Mouse (Mus musculus) neutrophil, adult 5-6 weeks (primary cell): ENCODE results near the gene Pdzd7. TPM values are rescaled to one million over a fixed set of nuclear protein-coding genes. Genes with fewer than 3 reads are reported as not detected.
"Not testable (repeated sequence)": the region's sequence is repeated elsewhere in the genome, so short reads cannot be mapped to it uniquely, and the experiment has no call there.

Experiments used
- ATAC-seq: fragments of 151-379, 151-347 bp; 2 replicates; pipeline ENCODE4 v1.8.0; 2017; ENCODE audit warnings: mild to moderate bottlenecking, moderate TSS enrichment; ENCODE audit not compliant: insufficient number of reproducible peaks, poor library complexity, low FRiP score, severe bottlenecking; ENCODE audit errors: extremely low read depth
- total RNA-seq: library from RNA; stranded (forward); fragments of 200-1000 nt; gene quantifications from 2 replicates; pipeline ENCODE4 v1.2.3, GENCODE M21; 2017

The Pdzd7 gene
- total RNA-seq, 1 experiment from 2014 or later: not detected

DNA sequence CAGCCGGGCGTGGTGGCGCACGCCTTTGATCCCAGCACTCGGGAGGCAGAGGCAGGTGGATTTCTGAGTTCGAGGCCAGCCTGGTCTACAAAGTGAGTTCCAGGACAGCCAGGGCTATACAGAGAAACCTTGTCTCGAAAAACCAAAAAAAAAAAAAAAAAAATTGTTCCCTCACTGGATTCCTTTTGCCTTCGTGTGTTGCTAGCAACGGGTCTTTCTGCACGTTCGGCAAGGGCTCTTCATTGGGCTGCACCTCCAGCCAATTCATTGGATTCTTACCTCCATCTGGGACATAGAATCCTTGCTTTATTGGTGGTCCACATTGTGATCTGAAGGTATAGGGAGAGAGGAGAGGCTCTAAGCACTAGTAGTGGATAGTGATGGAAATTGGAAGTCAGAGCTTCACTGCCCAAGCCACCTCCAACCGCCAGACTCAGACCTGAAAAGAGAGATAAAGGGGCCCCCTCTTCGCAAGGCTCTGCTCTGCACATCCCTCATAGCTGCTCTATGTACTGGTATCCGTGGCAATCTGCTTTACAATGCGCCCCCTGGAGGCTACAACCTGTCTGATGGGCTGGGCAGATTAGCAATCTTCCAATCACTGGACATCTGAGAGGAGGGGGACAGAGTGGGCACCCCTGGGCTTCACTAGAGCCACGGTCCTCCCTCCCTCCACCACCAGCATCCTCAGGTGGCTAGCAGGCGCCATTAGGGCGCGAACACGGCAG, 18.2 kb upstream of the Pdzd7 start:
- ATAC-seq: peak; percentile 80

DNA sequence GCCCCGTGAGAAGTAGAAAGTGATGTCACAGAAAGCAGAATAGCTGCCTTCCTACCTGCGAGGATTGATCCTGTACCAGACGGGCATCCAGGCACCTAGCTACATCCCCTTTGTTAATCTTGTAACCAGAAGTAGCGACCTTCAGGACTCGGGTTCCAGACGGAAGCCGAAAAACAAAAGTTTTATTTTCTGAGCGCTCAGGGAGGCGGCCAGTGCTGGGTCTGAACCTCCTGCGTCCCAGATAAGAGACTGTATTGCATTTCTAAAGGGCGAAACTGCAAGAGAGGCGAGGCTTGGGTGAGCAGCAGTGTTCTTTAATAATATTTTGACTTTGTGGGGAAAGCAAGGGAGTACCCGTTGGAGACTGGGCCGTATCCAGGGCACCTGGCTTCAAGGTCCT, 13.3 kb upstream of the Pdzd7 start:
- ATAC-seq: no peak

DNA sequence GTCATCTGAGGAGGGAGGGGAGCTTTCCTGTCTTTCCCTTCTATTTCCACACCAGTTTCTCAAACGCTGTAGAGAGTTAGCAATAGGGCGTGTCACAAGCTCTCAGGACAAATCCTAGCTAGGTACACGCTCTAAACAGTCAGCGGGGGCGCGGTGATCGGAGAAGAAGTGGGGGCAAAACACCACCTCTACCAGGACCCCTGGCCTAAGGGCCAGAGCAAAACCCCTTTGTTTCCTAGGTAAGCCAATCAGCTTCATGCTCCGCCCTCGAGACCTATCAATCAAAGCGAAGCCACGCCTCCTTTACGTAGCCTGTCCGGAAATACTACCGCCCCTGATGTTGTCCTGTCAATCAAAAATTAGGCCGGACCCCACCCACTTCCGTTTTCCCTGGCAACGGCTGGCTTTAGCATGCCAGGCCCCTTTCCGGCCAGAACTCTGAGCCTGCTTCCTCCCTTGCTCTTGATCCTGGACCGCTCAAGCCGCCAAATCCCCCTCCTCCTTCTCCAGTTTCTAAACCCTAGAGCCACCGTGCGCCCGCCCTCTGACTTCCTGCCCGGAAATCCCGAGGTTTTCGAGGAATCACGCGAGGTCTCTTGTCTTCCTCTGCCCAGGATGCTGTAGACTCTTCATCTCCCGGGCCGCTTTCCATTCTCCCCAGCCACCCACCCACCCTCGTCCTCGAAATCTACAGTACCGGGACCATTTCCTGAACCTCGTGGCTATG, 12.8 kb upstream of the Pdzd7 start:
- peak; percentile 92 for ATAC-seq

DNA sequence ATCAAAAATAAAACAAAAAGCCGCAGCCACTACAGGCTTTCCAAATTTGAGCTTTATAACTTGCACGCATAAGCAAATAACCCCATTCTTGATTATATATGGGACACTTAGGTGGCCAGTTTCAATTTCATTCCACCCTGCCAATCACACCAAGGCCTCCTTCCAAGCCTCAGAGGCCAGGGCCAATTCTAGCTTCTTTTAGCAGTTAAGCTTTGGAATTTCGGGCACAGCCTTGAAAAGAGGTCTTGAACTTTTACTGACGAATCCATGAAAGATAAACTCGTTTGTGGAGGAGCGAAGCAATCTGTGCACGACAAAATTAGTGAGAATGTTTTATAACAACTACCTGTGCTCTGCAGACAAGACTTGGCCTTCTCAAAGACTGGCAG, 12.2 kb upstream of the Pdzd7 start:
- ATAC-seq: no peak

DNA sequence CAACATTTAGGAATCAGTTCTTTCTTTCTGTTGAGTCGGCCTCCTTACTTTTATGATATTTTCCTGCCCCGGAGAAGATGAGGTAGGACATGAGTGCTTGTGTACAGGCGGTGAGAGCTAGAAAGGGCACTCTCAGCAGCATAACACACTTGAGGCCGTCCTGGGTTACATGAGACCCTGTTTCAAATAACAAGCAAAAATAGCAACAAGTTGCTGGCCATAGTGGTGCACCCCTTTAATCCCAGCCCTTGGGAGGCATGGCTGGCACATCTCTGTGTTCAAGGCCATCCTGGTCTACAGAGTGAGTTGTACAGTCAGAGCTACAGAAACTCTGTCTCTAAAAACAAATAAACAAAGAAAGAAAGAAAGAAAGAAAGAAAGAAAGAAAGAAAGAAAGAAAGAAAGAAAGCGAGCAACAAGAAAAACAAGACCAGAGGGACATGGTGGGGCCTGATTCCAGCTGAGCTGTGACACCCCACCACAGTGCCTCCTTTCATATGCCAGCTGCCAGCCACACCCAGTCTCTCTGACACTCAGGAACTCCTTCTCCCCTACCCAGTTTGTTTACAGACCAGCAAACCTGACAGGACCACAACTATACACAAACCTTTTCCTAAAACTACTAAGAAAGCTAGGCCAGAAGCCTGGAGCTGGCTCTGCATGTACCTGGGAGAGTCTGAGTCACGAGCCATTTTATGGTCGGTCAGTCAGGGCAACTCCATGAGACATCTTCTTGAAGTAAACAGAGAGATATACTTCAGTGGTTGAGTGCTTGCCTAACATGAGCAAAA, 11.6 kb upstream of the Pdzd7 start:
- ATAC-seq: no peak

DNA sequence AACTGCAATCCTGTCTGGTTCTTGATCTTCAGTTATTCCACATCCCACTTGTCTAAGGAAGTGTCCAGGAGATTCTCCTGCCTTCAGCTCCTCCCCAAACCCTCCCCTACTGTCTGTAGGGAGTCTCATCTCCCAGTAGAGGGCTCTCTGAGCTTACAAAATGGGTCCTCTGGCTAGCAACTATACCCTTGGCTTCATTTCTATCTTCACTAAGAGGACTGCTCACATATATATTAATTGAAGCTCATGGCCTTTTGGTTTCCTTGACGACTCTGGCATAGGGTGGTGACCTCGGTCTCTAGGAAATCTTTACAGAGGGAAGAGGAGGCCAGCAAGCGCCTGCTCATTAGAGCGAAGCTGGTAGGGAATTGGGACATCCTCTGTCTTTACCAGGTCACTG, 10.8 kb upstream of the Pdzd7 start:
- peak; percentile 35; the same call in 1 of the 2 replicates for ATAC-seq

DNA sequence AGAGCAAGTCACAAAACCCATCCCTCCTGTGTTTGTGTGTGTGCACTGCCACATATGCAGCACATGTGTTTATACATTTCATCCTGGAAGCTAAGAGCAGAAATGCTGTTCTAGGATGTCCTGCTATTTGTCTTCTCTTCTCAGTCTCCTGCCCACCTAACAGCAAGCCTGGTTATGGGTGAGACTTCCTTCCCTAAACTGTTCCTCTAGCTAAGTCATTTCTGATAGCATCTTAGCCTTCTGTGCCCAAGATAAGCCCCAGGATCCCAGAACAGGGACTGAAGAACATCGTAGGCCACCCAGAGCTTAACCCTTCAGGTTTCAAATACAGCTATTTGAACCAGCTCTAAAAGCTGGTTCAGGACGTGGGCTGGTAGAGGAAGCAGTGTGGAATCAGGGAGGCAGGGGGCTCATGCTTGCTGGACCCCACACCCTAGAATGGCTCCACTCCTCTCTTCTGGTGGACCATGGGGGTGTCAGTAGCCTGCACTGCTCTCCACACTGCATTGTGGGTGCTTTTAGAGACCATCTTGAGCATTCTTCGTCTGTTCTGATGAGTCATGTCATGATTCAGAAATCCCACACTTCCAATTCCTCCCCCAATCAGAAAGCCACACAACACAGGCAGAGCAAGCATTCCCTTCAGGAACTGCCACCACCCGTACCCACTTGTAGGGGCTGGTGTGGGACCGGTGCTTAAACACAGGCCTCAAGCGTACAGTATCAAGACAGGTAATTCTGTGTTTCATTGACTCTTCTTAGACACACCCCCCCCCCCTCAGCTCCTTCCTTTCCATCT, 9.6 kb upstream of the Pdzd7 start:
- ATAC-seq: no peak

DNA sequence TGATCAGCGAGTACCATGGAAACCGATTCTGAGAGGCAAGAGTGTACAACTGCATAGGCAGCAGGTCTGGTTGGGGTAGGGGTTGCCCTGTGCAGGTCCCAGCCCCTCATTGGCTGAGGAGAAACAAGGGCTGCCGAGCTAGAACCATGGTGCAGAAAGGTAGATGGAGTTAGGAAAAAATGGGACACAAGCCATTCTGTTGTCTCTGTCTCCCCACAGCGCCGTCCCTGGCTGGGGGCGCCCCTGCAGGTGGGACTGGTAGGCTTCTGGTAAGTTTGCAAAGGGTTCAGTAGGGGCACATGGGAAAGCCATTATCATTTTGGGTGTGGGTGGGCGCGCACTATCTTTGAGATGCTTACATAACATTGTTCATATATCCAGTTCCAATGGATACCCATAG, 7.9 kb upstream of the Pdzd7 start:
- ATAC-seq: no peak

DNA sequence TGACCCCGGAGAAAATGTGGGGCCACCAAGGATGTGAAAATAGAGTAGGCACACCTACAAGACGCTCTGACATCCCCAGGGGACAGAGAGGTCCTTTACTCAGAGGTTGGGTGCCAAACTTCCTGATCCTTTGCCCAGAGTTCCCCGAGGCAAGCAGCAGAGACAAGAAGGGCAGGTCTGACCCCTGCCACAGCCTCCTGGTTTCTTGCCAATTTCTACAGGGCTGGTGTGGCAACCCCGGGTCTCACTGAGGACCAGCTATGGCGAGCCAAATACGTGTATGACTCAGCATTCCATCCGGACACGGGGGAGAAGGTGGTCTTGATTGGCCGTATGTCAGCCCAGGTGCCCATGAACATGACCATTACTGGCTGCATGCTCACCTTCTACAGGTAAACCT, 4.0 kb upstream of the Pdzd7 start:
- ATAC-seq: no peak

DNA sequence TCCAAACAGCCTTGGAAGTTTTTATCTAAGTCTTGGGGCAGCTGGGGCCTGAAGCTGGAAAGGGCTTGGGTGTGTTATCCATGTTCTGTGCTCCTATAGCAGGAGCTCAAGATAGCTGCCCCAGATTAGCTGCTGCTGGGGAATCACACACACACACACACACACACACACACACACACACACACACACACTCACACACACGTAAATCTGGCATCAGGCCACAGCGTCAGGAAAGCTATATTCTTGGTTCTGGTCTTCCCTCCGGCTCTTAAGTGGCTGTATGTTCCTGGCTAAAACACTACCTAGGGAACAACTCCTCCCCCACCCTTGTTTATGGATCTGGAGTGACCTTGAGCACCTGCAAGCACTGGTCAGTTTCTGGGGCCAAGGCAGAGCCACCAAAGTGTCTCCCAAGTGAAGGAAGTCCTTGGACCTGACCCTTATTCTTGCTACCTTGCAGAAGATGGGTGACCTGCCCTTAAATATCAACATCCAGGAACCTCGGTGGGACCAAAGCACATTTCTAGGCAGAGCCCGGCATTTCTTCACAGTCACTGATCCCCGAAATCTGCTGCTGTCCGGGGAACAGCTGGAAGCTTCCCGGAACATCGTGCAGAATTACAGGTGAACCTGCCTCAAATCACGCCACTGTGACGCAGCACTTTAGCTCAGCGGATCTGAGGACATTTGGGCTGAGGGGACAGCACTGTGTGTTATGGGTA, 3.3 kb upstream of the Pdzd7 start:
- no peak for ATAC-seq

DNA sequence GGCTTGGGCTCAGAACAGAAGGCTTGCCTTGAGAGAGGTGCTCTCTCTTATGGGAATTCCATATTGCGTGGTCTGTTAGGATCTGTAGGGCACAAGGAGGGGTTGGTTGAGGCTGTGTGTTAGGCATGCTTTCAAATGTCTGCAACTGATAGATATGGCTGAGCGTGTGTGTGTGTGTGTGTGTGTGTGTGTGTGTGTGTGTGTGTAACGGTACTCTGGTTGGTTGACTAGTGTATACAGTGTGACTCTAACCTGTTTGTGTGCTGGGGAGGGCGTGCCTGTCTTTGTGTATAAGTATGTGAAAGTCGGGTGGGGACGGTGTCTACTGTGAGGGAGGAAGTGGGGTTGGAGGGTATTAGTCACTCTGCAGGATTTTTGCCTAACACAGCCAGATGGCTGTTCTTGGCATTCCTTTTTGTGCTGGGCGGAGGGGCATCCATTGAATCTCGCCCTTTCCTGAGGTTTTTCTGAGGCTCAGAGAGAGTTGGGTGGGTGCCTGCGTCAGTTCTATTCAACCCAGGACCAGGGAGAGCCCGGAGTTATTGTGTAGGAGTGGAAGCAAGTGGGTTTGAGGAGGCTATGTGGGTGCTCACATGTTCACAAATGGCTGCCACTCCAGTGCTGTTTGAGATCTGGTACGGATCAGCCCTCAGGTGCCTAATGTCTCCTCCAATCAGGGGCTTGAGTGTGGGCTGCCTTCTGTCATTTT, 2.6 kb upstream of the Pdzd7 start:
- ATAC-seq: peak; percentile 57

DNA sequence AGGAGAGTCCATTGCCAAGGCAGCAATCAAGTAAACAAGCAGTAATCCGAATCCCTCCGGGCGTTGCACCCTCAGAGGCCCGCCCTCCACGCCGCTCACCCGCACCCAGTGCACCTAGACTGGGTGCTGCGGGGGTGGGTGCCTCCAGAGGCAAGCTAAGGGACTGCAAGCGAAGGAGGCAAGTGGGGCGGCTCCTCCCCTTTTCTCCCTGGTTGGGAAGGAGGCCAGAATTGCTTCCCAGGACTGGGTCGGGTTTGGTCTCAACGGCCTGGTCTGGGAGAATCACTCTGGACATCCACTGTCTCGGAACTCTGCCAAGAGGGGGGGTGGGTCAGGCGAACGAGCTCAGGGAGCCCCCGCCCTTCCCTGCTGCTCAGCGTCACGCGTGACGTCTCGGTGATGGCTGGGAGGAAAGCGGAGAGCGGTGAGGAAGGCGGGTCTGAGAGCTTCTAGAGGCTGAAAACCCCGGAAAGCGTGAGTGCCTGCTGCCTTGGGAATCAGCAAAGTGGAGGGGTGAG, 2.0 kb upstream of the Pdzd7 start, which contains the start of gene Sfxn3:
Gene Sfxn3, plus strand, starts transcription at position 87 of the 518 bp plus-strand sequence.
- ATAC-seq: peak; percentile 80

DNA sequence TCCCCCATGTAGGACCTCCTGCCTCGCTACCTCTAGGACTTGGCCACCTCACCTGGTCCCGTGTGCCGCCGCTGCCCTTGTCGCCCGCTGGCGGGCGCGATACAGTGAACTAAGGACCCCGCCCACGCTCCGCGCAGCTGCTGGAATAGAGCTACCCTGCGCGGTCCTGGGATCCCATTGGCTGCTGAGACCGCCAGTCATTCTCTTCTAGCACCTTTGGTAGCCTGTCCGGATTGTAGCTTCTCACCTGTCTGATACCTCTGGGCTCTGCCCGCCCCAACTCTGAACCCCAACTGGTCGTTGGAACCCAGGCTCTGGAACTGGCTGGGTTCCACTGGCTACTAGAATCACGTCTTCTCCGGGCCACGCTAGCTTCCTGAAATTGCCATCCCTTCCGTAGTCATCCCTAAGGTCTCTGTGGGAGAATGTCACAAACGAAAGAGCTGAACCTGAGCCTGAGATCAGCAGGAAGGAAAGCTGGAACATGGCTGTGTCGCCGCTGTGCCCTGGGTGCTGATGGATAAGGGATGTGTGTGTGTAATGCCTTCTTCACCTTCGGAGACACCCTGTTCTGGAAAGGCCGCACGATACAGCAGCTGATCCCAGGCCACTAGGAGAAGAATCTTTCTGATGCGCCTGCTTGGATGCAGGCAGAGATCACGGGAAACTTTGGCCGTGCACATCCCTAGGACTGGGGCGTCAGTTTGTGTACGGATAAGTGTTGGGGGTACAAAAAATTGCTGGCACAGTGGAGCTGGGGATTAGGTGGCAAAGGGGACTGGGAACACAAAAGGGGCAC, 1.2 kb upstream of the Pdzd7 start:
- peak; percentile 21; the same call in 1 of the 2 replicates for ATAC-seq

DNA sequence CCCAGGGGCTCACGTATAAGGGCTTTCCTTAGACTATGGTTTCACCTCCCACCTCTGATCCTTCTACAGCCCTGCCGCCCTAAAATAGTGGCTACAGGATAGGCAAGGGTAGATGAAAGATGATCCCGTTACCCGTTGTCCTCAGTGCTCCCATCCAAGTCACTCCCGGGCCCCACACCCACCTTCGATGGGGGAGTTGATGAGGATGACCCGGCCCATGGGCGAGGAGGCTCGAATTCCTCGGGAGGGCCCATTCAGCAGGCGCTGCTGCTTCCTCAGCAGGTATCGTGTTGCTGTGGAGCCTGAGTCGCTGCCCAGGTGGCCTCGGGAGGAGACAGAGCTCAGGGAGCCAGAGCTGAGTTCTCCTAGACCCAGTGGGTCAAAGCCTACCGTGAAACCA, 281 bp downstream of the Pdzd7 start:
- ATAC-seq: no peak

DNA sequence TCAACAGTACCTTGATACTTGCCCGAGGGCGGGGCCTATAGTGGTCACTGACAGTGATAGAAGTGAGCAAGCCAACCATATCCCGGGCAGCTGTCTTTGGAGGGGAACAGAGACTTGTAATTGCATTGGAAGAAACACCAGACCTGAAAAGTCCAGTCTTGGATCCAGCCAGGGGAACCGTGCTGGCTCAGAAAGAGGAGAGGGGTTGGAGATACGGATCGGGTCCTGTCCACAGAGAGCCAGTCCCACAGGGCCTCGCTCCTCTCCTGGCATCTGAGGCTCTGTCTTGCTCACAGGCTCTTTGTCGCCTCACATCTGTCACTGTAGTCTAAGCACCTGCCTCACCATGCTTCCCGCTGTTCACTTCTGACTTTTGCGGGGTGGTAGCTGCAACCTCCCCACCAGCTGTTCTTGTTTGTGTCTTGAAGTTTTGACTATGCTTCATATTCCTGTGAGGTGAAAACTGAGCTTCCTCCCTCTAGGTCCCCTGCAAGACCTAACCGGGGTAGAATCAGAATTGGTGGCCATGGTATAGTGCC, 1.1 kb downstream of the Pdzd7 start:
- ATAC-seq: no peak

DNA sequence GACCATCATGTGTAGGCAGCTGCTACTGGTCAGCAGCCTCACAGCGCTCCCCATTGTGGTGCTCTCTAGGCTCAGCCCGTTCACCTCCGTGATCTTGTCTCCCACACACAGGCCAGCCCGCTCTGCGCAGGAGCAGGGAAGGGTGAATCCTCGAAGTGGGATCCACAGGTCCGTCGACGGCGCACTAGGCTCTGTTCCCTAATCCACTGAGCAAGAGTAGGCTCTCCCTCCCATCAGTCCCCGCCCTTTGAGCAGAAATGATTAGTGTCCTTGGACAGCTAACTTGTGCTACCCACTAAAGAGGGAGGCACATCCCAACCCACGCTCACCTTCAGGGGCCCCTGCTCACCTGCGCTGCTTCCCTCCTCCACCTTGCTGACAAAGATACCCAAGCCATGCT, 5.3 kb downstream of the Pdzd7 start:
- no peak for ATAC-seq

DNA sequence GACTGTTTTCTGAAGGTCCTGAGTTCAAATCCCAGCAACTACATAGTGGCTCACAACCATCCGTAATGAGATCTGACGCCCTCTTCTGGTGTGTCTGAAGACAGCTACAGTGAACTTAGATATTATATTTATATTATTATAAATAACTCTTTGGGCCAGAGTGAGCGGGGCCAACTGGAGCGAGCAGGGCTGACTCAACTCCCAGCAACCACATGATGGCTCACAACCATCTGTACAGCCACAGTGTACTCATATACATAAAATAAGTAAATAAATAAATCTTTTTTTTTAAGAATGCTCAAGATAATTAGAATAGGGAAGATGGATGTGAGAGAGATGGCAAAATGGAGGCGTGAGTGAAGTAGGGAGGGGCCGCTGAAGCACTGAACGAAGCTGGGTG, 7.3 kb downstream of the Pdzd7 start:
- ATAC-seq: not testable (repeated sequence)
